Mouse (Mus musculus) brain, adult 2 months (tissue): Measurements from ENCODE around the gene Syne4.

Experiments used
- DNase-seq: peaks from one replicate; pipeline ENCODE4 v3.0.0; 2011; ENCODE audit warnings: low read depth, low spot score

Syne4 gene

GRCm38 (mm10) chr7:30328379-30328778, 13.8 kb downstream of the Syne4 start:
- no peak for DNase-seq

GRCm38 (mm10) chr7:30331887-30332286, 17.3 kb downstream of the Syne4 start:
- DNase-seq = peak; percentile 100

- peak; percentile 43 for DNase-seq
Observed at GRCm38 (mm10) chr7:30332622-30333259, 18.1 kb downstream of the Syne4 start.

DNA sequence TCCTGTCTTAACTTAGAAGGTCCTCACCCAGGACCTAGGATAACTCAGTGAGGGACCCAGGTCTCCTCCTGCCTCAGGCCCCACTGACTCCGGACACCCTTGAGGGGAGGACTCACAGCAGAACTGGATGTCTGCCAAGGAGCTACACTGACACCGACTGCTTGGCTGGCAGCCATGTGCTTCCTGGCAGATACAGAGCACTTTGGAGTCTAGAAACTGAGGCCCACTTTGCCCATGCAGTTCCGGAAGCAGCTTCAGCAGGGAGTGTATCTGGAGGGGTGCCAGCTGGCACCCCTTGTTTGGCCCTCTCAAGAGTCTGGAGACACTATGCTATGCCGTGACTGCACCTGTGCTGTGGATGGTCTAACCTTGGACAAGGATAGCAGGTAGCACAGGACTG, 18.8 kb downstream of the Syne4 start:
- DNase-seq = peak; percentile 93

GRCm38 (mm10) chr7:30334563-30334962, 20.0 kb downstream of the Syne4 start:
- no peak for DNase-seq

DNA sequence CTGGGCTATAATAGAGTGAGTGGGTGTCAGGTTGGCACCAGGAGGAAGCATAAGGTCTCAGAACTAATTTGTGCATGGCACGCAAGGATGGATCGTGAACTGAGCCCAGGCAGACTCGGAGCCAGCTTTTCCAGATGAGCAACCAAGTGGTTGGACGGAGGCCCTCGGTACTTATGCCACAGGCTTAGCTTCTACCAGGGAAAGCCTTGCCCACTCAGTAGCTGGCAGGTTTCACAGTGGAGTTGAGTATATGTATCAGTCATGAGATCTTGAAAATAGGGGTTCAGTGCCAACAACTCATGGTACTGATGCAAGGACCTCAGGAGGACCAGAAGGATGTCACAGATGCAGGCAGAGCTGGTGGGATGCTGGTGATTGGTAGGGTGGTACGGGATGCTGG, 21.1 kb downstream of the Syne4 start:
- peak; percentile 62 for DNase-seq

GRCm38 (mm10) chr7:30336384-30336783, 21.8 kb downstream of the Syne4 start:
- DNase-seq = peak; percentile 98

DNA sequence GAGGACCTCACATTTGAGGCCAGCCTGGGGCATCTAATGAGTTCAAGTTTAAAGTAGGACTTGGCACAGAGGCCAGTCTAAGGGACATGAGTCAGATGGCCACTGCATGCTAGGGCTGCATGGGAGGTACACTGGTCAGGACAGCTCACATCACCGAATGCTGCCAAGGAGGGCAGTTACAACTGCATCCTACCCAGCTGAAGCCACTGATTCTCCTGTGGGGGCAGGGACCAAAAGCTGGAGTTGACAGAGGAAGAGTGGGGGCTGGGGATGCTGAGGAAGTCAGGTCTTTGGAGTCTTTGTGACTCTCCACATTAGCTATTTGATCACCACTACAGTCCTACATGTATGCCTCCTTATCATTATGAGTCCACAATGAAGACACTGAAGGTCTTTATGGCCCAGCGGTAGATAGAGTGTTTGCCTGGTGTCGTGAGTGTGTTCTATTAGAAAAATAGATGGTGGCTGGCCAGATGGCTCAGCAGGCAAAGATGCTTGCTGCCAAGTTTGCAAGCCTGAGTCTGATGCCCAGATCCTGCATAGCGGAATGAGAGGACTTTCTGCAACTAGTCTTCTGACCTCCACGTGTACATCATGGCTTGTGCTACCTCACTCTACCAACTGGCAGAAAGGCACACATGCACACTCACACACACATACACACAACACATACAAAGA, 25.0 kb downstream of the Syne4 start:
- peak; percentile 86 for DNase-seq

DNA sequence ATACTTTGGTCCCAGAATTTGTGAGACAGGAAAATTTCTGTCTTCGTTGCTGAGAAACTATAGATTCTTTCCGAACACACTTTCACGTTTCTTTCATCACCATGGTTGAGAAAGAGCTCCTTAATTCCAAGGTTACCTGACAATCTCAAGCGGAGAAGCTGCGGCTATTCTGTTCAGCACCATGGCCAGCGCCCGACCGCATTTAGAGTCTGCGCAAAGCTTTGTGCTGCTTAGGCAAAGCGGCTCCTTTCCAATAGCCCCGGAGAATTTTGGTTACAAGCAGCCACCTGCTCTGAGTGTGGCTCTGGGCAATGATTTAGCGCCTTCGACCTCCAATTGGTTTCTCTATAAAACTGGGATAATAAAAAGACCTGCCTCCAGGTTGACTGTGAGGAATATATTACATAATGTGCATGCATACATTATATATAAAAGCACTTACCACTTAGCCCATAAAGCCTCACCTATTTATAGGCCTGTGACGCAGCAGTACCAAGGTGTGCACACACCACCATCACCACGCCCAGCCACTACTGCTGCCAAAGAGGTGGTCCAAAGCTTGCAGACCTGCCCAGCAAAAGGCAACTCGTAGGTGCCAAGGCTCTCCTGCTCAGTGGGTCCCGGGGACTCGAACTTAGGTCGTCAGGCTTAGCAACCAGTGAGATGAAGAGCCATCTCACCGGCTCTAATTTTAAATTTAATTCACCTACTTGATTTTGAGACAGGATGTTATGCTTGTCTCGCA, 32.2 kb downstream of the Syne4 start:
- DNase-seq = no peak

DNA sequence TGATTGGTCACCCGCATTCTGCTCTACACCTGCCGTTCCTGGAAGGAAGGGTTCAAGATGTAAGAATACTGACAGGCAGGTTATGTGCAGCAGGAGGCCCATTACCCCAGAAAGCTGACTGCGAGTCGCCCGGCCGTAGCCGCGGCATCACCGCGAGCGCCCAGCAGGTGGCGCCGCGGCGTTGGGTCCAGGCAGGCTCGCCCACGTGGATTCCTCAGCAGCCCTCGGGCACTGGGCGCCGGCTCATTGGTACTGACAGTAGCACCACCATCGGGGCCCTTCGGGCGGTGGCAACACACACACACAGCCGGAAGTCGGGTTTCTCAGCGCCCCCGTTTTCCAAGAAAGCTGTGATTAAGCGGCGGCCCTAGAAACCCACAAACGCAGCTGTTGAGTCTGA, 33.2 kb downstream of the Syne4 start:
- DNase-seq = peak; percentile 92

DNA sequence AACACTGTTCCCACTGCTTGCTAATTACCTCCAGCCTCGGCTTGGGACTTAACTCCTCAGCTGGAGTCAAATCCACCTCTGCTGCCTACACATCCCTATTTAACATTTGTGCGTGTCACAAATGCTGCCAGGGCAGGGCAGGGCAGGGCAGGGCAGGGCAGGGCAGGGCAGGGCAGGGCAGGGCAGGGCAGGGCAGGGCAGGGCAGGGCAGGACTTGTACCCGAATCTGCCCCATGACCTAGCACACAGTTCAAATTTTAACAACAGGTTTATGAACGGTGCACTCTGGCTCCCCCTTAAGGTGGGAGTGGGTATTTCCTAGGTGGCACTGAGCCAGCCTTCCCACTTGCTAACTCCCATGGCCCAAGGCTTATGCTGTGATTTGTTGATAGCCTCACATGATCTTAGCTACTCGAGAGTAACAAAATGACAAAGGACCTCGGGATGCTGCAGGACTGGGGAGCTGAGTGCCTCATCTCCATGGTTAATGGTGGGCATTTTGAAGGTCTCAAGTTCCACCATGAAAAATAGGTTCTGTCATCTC, 38.7 kb downstream of the Syne4 start:
- DNase-seq = peak; percentile 88

DNA sequence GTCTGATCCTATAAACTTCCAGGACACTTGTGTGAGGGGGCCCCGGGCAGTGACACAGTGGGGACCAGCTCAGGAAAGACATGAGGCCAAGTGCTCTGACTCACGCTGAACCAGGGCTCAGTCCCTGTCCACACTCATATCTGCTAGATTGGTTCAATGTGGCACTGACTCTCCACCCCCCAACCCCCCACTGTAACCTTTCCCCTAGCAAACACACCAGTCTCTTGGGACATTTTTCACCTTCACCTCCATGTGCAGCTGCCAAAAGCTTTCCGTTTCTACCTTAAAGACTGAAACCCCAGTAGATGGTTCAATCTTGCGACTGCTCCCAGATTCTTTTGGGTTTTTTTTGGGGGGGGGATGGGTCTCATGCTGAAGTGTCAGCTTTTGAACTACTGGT, 39.5 kb downstream of the Syne4 start:
- no peak for DNase-seq

- no peak for DNase-seq
Observed at GRCm38 (mm10) chr7:30358378-30359186, 44.0 kb downstream of the Syne4 start.

DNA sequence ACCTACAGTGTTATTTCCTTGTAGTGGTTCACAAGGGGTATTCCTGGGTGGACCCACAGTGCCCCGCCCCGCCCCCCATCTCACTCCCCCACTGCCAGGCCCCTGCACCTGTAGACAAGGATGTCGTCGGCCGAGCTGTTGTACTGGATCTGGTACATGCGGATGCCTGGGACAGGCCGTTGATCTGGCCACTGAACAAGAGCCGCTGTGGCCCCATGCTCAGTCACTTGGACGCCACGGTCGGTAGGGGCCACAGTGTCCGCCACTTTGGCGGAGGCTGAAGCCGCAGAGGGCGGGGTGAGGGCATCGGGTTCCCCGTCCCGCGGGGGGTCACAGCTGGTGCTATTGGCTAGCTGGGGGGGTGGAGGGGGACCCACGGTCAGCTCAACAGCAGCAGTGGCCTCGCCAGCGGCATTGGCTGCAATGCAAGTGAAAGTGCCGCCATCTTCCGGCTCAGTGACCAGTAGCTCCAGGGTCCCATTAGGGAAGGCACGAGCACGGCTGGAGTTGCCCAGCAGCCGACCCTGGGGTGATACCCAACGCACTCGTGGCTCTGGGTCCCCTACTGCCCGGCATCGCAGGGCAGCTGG, 44.8 kb downstream of the Syne4 start:
- no peak for DNase-seq

- DNase-seq = no peak
Observed at GRCm38 (mm10) chr7:30360028-30360427, 45.4 kb downstream of the Syne4 start.

- peak; percentile 96 for DNase-seq
Observed at GRCm38 (mm10) chr7:30362652-30363343, 48.2 kb downstream of the Syne4 start, which contains the start of gene Lrfn3. Lrfn3 (minus strand) TSS chr7:30362772.

- DNase-seq = no peak
Observed at GRCm38 (mm10) chr7:30363344-30363738, 48.7 kb downstream of the Syne4 start.

DNA sequence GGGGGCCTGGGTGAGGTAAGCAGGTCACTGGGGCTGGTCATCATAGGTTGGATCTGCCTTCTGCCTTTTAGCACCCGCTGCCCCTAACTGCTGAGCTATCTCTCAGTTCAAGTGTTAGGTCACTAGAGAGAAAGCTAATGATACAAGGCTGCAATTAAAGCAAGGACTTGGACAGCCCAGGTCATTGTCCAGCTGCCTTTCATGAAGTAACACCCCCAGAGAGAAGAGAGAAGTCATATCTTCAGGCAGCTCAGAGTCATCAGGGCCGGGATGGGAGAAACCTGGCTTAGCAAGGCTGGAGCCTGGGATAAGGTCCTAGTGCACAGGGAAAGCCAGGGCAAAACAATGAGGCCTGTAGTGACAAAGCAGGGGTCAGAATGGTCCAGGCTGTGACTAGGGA, 52.9 kb downstream of the Syne4 start:
- no peak for DNase-seq
